Mouse (Mus musculus): Measurements from ENCODE around the gene Wdr49. TPM values are rescaled to one million over a fixed set of nuclear protein-coding genes. Genes with fewer than 3 reads are reported as not detected.
A peak's percentile ranks its signal among the peaks of the same experiment; 100 is the strongest.

Wdr49 gene
- polyA plus RNA-seq, 1 experiment from 2014 or later = not detected

- peak; percentile 61; the same call in 1 of the 2 replicates for ATAC-seq
- Histone ChIP-seq H3K4me3 (no peak overlapping the region), H3K9ac (no peak overlapping the region), H3K4me1 (peaks cover 6% of the 10 kb centered on the region; the same call in 1 of the 2 replicates), H3K4me2 (no peak overlapping the region), H3K27ac (no peak overlapping the region), H3K36me3 (ENCODE audit: poor library complexity, severe bottlenecking) (no peaks in the 10 kb centered on the region), H3K27me3 (no peaks in the 10 kb centered on the region), H3K9me3 (replicated peaks) (no peaks in the 10 kb centered on the region)
- 45% methylated on average over 2 of the region's 2 CpGs for WGBS
These were observed 184.8 kb downstream of the Wdr49 start for GRCm38 (mm10) chr3:75297026-75297757.

DNA sequence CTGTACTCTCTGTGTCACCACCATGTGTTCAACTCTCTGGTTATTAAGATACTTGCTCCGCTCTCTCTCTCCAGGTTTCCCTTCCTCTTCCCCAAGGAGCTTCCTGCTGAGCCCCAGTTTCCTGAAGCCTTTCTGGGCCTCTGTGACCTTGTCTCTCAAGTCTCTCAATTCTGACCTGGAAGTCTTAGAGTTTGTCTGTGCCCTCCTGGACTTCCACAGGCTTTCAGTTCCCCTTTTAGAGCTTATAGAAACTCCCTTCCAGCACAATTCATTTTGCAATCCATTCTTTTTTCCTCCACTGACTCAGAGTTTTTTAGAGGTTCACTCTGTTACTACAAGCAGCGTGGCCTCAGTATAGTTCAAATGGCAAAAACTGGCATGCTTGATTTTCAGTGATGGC is 188.7 kb downstream of the Wdr49 start:
- ATAC-seq = no peak

GRCm38 (mm10) chr3:75277455-75277854 is 204.5 kb downstream of the Wdr49 start:
- Histone ChIP-seq H3K4me1 (no peaks in the 10 kb centered on the region), H3K27ac (no peak overlapping the region), H3K27me3 (no peaks in the 10 kb centered on the region), H3K9ac (no peak overlapping the region), H3K36me3 (ENCODE audit: poor library complexity, severe bottlenecking) (no peaks in the 10 kb centered on the region), H3K4me3 (no peak overlapping the region), H3K4me2 (no peak overlapping the region), H3K9me3 (replicated peaks) (no peaks in the 10 kb centered on the region)
- ATAC-seq = no peak
- WGBS = 86% methylated on average over 4 of the region's 4 CpGs

More for the DNA sequence above, 188.7 kb downstream of the Wdr49 start:
- H3K9me3 ChIP-seq (replicated peaks) = no peaks in the 10 kb centered on the region
- H3K27ac ChIP-seq = no peak overlapping the region
- H3K4me3 ChIP-seq = no peak overlapping the region
- no peaks in the 10 kb centered on the region for H3K27me3 ChIP-seq
- no peak overlapping the region for H3K4me2 ChIP-seq
- whole genome bisulfite sequencing = 87% methylated on average over 2 of the region's 2 CpGs
- peaks cover 6% of the 10 kb centered on the region; the same call in 1 of the 2 replicates for H3K4me1 ChIP-seq
- no peak overlapping the region for H3K9ac ChIP-seq
- H3K36me3 ChIP-seq (ENCODE audit: poor library complexity, severe bottlenecking) = no peaks in the 10 kb centered on the region

GRCm38 (mm10) chr3:75276522-75276921 is 205.4 kb downstream of the Wdr49 start:
- ATAC-seq = no peak
- 93% methylated on average over 3 of the region's 3 CpGs for WGBS
- H3K27me3 ChIP-seq = no peaks in the 10 kb centered on the region

GRCm38 (mm10) chr3:75275127-75275526 is 206.8 kb downstream of the Wdr49 start:
- Histone ChIP-seq H3K4me3 (no peak overlapping the region), H3K27me3 (no peaks in the 10 kb centered on the region), H3K27ac (no peak overlapping the region), H3K4me2 (no peak overlapping the region), H3K36me3 (ENCODE audit: poor library complexity, severe bottlenecking) (no peaks in the 10 kb centered on the region), H3K4me1 (no peaks in the 10 kb centered on the region), H3K9ac (no peak overlapping the region), H3K9me3 (replicated peaks) (no peaks in the 10 kb centered on the region)
- no peak for ATAC-seq

More at GRCm38 (mm10) chr3:75276522-75276921, 205.4 kb downstream of the Wdr49 start:
- Histone ChIP-seq H3K36me3 (ENCODE audit: poor library complexity, severe bottlenecking) (no peaks in the 10 kb centered on the region), H3K9me3 (replicated peaks) (no peaks in the 10 kb centered on the region), H3K9ac (no peak overlapping the region), H3K4me3 (no peak overlapping the region), H3K4me2 (no peak overlapping the region), H3K27ac (no peak overlapping the region), H3K4me1 (no peaks in the 10 kb centered on the region)

DNA sequence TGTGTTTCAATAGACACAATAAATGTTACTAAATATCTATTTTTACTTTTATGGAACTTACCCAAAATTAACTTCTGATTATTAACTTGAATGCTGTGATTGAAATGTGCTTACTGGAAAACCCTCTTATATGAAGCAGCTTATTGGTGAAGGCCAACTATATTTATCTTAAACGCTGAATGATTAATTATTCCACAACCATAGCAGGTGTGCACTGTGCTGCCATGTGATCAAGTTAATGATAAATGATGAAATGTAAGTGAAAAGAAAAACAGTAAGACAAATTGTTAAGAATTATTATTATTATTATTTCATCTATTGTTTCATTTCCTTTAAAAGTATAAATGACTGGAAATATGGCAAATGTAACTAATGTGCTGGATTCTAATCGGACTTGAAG is 212.0 kb downstream of the Wdr49 start, which contains the start of gene Serpini2:
Gene Serpini2 (minus strand): TSS at position 101 of the 400 bp plus-strand sequence.
- Histone ChIP-seq H3K9ac (no peak within 1 kb of the TSS), H3K27ac (no peak within 1 kb of the TSS), H3K9me3 (replicated peaks) (no peaks in the 10 kb centered on the region), H3K36me3 (ENCODE audit: poor library complexity, severe bottlenecking) (no peaks in the 10 kb centered on the region), H3K4me3 (no peak within 1 kb of the TSS), H3K4me2 (no peak within 1 kb of the TSS), H3K4me1 (no peaks in the 10 kb centered on the region), H3K27me3 (no peaks in the 10 kb centered on the region)
- 86% methylated on average over 2 of the region's 2 CpGs for WGBS
- no peak for ATAC-seq

DNA sequence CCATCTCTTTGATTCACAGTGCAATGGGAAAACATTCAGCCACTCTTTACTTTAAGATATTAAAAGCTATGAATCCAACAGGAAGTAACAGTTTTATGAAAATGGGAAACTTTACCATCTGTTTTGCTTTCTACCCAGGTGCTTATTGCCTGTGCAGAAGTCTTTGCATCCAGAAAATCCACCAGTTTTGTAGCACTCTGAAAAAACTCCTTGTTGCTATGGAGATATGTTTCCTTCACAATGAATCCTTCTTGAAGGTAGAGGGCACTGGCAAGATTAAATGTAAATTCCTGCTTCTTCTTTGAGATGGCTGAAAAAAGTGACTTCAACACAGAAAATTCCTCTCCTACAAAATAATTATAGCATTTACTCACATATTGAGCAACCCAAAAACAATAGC is 222.6 kb downstream of the Wdr49 start:
- no peak for ATAC-seq
- Histone ChIP-seq H3K4me1 (no peaks in the 10 kb centered on the region), H3K4me2 (no peak overlapping the region), H3K9ac (no peak overlapping the region), H3K27me3 (no peaks in the 10 kb centered on the region), H3K9me3 (replicated peaks) (no peaks in the 10 kb centered on the region), H3K4me3 (no peak overlapping the region), H3K27ac (no peak overlapping the region), H3K36me3 (ENCODE audit: poor library complexity, severe bottlenecking) (no peaks in the 10 kb centered on the region)

Other genes with a start within 250 kb of the Wdr49 start
- not detected in 2 replicates for gene Serpini2, start 212.1 kb downstream of the Wdr49 start, polyA plus RNA-seq (2015; fragmentation: Nextera tagmentation; extraction: Ambion mirVana)
- gene Pdcd10, start 74.7 kb upstream of the Wdr49 start, polyA plus RNA-seq (2015; fragmentation: Nextera tagmentation; extraction: Ambion mirVana) = 80.1 and 87.3 TPM in 2 replicates
- 67.7 and 76.3 TPM in 2 replicates for gene Serpini1, start 75.4 kb upstream of the Wdr49 start, polyA plus RNA-seq (2015; fragmentation: Nextera tagmentation; extraction: Ambion mirVana)